In the genomic region with DNA sequence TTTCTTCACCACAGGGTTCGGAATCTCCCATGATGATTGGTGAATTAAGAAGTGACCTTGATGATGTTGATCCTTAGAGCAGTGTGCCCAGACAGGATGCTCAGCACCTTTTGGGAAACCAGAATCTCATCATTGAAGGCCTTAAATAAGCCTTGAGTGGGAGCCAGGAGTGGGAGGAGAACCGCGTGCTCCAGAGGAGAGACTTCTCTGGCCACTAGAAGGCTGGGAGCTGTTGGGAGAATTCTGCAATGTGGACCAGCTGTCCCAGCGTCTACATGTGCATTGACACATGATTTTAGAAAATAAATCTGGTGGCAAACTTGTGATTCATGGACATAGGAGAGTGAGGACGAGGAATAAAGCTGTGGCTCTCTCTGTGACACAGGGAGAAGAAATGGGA, we compare ENCODE assay signal across 26 mouse cellular contexts. TPM values are rescaled to one million over a fixed set of nuclear protein-coding genes. Genes with fewer than 3 reads are reported as not detected.
"Had no signal": no experiment of that assay in that cellular context is flagged by ENCODE, and none has a peak within 500 bp of the region (broad histone marks: within the 10 kb centered on the region; RNA-seq: fewer than 3 reads in every experiment).

No protein-coding gene starts in this region.

- H3K4me3 ChIP-seq: kidney, embryonic 15.5 days; liver, embryonic 13.5 days; midbrain, embryonic 12.5 days; midbrain, embryonic 15.5 days; neural tube, embryonic 12.5 days; neural tube, embryonic 15.5 days had no signal

- H3K4me1 ChIP-seq: kidney, embryonic 15.5 days; liver, embryonic 13.5 days; midbrain, embryonic 12.5 days; midbrain, embryonic 15.5 days; neural tube, embryonic 12.5 days; neural tube, embryonic 15.5 days had no signal

- ATAC-seq: lung, postnatal 0 days; midbrain, embryonic 15.5 days had no signal

- H3K9ac ChIP-seq: kidney, embryonic 15.5 days; liver, embryonic 13.5 days; lung, embryonic 14.5 days; midbrain, embryonic 12.5 days; midbrain, embryonic 15.5 days; neural tube, embryonic 12.5 days; neural tube, embryonic 15.5 days had no signal

- DNase-seq: kidney, adult 11 months; kidney, adult 8-10 months; kidney, postnatal 10 days; kidney, postnatal 36 days; layer of hippocampus, postnatal 36 days; liver, embryonic 13.5 days; lung, embryonic 14.5 days; thymus, adult 2 months; thymus, postnatal 14 days; thymus, postnatal 4 days had no signal

- H3K9me3 ChIP-seq: kidney, embryonic 15.5 days; liver, embryonic 13.5 days; midbrain, embryonic 12.5 days; midbrain, embryonic 15.5 days; neural tube, embryonic 12.5 days; neural tube, embryonic 15.5 days had no signal

- H3K4me2 ChIP-seq: kidney, embryonic 15.5 days; liver, embryonic 13.5 days; lung, embryonic 14.5 days; midbrain, embryonic 12.5 days; midbrain, embryonic 15.5 days; neural tube, embryonic 12.5 days; neural tube, embryonic 15.5 days had no signal

- H3K27ac ChIP-seq: kidney, embryonic 15.5 days; liver, embryonic 13.5 days; macrophage; midbrain, embryonic 12.5 days; midbrain, embryonic 15.5 days; neural tube, embryonic 12.5 days; neural tube, embryonic 15.5 days had no signal

- H3K27me3 ChIP-seq: kidney, embryonic 15.5 days; liver, embryonic 13.5 days; midbrain, embryonic 12.5 days; midbrain, embryonic 15.5 days; neural tube, embryonic 12.5 days; neural tube, embryonic 15.5 days had no signal

RNA-seq across cellular contexts. Expression of a gene that starts 25.4 kb away (rescaled TPM):
- total RNA-seq: layer of hippocampus, postnatal 36 days had no signal
- polyA plus RNA-seq: macrophage had no signal

RNA-seq across cellular contexts. Expression of a gene that starts 53.3 kb away (rescaled TPM):
- total RNA-seq: layer of hippocampus, adult 8-10 months; layer of hippocampus, postnatal 10 days; layer of hippocampus, postnatal 36 days; liver, adult 2 months; megakaryocyte, adult 5-6 weeks had no signal
- polyA plus RNA-seq: limb, embryonic 11.5 days; limb, embryonic 14.5 days; liver, adult 2 months; liver, embryonic 13.5 days; liver, embryonic 16.5 days; lung, embryonic 14.5 days; lung, postnatal 0 days; macrophage; midbrain, embryonic 12.5 days; midbrain, embryonic 15.5 days; neural tube, embryonic 12.5 days; neural tube, embryonic 15.5 days; small intestine, adult 2 months; stomach, embryonic 16.5 days had no signal
